Mouse (Mus musculus) heart, postnatal 36 days (tissue): ENCODE measurements around the gene Morn4. TPM values are rescaled to one million over a fixed set of nuclear protein-coding genes. Genes with fewer than 3 reads are reported as not detected.

Experiments
- DNase-seq, 2 experiments: peaks; one replicate each; pipeline ENCODE4 v3.0.0; 2021 to 2022
- intact Hi-C: fragments of 180-260 bp; cut with DNase I; formaldehyde crosslinking; loops from one replicate; pipeline ENCODE4 v1.15.1; 2025
- total RNA-seq, 2 experiments: library from RNA; stranded (reverse); gene quantifications; 2 replicates each; pipeline ENCODE4 v1.2.3; 2021

Morn4 gene
- total RNA-seq = 1 to 10 TPM; 2.5 to 2.9 TPM

DNA sequence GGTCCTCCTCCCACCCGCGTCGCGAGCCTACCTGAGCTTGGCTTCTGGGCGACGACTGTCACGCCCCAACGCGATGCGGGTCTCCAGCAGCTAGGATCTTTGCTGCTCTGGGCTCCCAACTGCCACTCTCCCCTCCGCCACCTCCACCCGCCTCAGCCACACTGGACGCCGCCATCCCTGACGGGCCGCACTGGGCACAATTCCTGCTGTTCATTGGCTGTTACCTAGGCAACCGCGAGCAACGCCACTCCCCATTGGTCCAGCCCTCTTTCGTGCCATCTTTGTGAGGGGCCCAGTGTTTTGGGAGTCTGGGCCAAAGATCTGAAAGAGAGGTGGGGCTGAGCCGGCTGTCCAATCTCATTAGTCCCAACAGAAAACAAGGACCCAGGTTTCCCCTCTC is at the start of gene Morn4:
Gene Morn4 (minus strand): TSS at position 192 of the 400 bp plus-strand sequence.
- intact Hi-C loops = loop anchor here (5.0 kb wide), 1 partner anchor 109 kb away; no protein-coding TSS in a partner anchor
- peak; percentile 54 for DNase-seq

DNA sequence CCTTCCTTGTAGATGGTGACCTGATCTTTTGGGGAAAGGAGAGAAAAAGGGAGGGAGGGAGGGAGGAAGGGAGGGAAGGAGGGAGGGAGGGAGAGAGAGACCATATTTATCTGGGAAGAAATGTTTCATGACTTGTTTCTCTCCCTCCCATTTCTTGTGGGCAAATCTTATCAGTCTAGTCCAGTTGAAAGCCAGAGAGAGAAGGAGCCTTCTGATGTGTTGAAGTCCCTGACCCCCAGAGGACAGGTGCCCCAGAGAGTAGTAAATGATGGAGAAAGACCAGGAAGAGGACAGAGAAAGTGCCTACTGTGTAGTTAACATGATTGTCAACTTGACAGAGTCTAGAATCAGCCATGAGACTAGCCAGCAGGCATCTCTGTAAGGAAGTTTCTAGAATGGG is 48.9 kb upstream of the Morn4 start:
- intact Hi-C loops = no loop called here
- DNase-seq = no peak

DNA sequence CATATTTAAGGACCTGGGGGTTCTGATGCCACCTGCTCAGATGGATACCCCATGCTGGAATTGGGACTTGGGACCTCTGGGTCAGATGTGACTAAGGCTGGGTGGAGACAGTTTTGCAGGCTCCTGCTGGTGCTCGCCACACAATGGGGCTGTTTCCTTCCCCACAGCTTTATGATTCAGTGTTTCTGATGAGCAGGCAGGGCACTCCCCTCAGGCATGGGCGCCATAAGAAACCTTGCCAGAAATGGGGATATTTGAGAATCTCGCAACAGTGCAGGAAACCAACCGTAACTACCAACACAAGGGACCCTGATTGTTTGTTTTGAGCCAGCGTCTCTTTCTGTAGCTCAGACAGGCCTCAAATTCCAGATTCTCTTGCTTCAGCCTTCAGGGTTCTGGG is 44.9 kb upstream of the Morn4 start:
- intact Hi-C loops = loop anchor here (5.0 kb wide), 1 partner anchor 36 kb away; no protein-coding TSS in a partner anchor
- peak in 1 of 2 experiments; percentile 22 for DNase-seq

DNA sequence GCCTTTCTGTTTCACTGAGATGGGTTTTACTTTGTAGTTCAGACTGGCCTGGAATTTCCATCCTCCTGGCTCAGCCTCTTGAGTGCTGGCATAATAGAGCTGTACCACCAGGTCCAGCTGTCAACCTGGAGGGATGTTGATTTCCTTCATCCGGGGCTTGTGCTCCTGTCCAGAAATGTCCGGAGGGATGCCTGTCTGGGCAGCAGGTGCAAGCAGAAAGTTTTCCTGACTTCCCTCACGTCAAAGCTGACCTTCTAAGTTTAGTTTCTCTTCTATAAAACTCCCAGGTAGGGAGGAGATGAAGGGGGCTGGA is 44.1 kb upstream of the Morn4 start:
- DNase-seq = no peak
- intact Hi-C loops = loop anchor here (5.0 kb wide), 1 partner anchor 37 kb away; no protein-coding TSS in a partner anchor

DNA sequence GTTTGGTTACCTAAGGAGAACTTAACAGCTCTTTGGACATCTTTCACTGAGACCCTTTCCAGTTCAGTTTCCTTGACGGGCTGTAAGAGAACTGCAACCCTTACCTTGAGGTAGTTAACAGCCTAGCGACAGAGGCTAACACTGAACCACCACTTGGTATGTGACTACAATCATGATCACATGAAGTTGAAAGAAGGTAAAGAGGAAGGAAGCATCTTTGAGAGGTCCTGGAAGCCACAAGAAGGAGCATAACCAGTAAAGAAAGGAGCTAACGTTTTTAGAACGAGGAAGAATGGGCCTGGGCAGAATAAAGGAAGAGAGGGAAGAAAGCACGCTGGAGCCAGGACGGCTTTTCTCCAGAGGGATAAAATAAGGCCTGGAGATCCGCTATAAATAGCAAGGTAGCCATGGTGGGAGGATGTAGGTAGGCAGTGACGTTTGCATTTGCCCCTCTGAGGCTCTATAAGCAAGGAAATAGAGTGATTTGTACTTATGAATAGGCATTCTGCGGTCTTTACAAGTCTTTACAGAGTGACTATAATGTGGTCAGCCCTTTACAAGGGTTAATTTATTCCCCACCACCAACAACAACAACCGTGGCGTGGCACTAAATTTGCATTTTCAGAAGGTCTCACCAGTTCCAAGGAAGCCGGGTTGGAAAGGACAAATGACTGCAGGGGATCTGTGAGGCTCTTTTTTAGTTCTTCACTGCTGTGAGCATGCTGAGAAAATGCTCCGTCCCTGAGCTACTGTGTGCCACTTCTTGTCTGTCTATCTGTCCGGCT is 43.5 kb upstream of the Morn4 start:
- intact Hi-C loops = loop anchor here (2.0 to 5.0 kb wide), 3 partner anchors 13 to 39 kb away; partner anchors contain the start of gene Pi4k2a
- no peak for DNase-seq

DNA sequence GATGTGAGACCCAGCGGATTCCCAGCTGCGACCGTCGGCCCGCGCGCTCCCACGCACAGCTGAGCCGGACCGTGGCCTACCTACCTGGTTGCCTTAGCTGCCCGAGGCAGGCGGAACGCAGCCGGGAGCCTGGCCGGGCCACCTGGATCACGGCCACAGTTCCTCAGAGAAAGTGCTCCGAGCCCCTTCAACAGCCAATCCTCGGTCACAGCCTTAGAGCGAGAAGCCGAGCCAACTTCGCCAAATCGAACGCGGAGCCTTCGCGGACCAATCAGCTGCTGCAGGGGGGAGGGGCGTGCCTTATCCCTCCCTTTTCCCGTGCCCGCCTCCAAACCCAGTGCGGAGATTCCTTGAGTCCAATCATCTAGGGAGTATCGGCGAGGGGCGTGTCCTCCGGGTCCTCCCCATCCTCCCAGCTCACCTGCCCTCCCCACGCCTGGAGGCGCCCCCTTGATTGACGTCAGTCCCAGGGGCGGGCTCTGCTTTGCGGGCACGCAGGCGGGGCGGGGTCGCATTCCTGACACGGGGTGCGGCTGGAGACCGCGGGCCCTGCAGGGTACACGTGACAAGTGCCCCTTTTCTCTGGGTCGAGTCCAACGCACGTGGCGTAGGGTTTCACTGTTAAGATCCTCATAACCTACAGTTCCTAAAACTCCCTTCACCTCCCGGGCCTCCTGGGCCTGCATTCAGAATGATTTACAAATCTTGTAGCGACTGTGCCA is 42.8 kb upstream of the Morn4 start, which contains the start of gene Avpi1:
Gene Avpi1 (minus strand): TSS at position 273 of the 722 bp plus-strand sequence.
- intact Hi-C loops = loop anchor here (2.0 kb wide), 2 partner anchors 14 to 38 kb away; partner anchors contain the start of gene Pi4k2a
- peak; percentile 94 to 97 for DNase-seq

DNA sequence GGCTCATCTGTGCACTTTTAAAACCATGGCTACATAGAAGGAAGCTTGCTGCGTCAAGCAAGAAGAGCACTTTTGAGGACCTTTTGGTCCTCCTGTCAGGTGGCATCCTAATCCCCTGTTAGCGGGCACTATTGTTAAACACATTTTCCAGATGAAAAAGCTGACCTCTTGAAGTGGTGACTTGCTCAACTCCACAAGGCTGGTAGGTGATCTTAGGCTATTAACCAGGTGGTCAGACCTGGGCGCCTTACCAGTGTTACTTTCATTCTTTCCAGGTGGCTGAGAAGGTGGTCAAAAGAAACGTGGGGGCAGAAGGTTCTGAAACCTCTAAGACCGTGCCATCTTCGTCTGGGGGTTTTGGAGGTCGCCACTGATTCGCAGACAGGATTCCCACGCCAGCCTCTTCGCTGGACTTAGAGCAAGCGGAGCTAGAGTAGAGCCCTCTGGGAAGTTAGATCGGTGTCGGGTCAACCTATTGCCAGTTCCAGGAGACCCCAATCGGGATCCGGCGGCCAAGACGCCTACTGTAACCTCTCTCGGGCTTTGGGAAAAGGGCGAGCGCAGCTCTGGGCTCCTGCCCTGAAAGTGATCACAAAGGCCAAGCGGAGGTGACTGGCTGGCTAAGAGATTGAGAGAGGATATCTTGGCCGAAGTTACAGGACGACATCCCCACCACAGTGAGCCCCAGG is 42.0 kb upstream of the Morn4 start:
- intact Hi-C loops = loop anchor here (2.0 kb wide), 2 partner anchors 15 to 37 kb away; partner anchors contain the start of gene Pi4k2a
- no peak for DNase-seq

DNA sequence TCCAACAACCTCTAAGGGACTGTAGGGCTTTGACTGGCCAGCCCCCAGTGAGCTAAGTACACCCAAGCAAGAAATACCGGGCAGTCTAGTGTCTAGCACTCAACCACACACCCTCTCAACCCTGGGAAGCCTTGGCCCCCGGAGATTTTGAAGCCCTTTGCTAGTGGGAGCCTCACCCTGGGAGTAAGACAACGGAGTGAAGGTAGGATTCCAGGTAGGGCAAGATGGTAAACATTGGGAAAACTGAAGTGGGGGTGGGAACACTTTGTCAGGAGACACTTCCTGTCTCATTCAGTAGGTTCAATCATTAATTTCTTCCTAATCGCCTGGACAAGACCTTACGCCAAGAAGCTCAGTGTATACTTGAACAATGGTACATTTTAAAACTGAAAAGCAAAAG is 40.9 kb upstream of the Morn4 start:
- no peak for DNase-seq
- intact Hi-C loops = no loop called here

DNA sequence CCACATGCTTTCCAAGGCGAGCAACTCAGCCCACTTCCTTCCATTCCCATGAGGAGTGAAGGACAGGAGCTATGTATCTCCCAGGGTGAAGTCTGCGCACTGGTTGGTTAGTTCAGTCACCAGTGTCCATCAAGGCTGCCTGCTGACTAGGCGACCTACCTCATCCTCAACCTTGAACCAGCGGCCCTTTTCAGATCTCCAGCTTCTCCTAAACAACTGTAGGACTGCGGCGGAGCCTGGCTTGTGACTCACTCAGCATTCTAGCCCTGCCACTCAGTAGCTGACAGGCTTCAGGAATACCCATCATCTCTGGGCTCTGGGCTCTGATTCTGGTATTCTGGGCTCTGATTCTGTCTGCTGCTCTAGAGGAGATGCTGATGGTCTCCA is 40.1 kb upstream of the Morn4 start:
- intact Hi-C loops = no loop called here
- no peak for DNase-seq

DNA sequence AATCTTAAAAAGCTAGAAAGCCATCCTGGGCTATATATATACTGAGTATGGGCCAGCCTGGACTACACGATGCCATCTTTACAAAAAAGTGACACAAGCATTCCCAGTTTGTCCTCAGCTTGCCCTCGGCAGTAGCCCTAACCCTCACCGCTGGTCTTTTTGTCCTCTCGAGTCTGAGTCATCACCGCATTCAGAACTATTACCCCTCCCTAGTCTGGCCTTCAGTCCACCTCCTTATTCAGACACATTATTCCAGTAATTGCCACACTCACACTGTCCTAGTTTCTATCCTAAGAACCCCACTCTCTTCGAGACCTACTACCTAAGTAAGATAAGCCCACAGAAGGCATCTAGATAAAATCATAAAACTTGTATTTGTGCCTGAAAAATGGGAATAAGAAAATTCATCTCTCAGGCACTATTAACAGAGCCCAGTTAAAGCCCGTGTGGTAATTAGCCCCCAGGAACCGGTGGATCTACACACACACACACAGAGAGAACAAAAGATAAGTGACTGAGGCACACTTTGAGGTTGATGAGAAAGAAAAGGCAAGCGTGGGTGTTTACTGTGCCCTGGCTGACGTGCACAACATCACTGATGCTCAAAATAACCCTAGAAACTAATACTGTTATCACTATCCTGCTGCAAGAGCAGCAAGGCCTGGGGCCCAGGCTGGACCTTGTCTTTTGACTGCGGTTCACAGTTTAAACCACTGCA is 39.5 kb upstream of the Morn4 start:
- DNase-seq = no peak
- intact Hi-C loops = no loop called here

DNA sequence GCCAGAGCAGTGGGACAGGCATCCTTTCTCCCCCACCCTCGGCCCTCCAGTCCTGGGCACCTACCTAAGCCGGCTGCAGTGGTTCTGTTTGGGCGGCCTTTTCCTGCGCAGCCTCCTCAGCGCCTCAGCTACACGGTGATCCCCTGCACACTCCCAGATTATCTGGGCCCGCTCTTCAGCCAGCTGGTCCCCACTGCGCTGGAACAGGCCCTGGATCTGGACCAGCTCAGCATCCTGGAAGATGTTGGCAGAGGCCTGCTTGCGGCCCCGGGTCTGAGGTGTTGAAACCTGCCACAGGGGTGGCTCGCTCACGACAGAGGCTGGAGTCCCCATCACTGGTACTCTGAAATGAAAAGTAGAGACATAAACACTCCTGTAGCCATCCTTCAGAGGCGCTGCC is 38.5 kb upstream of the Morn4 start:
- no peak for DNase-seq
- intact Hi-C loops = no loop called here

DNA sequence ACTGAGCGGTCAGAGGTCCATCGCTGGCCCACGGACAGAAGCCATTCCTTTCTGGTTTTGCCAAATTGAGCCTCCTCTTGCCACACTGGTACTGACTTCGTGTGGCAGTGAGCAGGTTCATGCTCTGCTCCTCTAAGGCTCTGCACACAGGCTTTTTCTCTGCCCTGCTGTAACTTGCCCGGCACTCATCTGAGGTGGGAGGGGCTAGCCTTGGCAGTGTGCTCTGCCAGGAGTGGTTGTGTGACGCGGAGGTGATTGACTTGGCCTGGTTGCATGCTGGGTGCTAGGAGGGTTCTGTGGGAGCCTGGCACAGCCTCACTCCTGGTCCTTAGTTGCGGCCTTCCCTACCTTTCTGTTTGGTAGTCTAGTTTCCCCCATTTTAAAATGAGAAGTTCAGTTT is 34.3 kb upstream of the Morn4 start:
- intact Hi-C loops = no loop called here
- DNase-seq = no peak

DNA sequence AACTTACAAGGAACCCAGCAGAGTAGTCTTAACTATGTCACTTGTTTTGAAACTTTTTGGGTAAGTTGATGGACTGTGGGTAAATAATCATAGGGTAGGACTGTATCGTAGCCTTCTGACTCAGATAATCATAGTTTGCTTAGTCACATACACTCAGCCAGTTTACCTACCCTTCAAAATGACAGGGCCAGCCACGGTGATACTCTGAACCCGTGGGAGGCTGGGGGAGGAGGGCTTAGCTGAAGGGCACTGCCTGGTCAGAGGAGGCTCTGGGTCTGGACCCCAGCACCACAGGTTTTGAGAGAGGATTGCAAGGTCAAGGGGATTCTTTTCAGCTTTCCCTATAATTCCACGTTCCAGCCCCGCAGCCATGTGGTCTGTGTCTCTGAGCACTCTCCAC is 32.4 kb upstream of the Morn4 start:
- intact Hi-C loops = no loop called here
- no peak for DNase-seq

DNA sequence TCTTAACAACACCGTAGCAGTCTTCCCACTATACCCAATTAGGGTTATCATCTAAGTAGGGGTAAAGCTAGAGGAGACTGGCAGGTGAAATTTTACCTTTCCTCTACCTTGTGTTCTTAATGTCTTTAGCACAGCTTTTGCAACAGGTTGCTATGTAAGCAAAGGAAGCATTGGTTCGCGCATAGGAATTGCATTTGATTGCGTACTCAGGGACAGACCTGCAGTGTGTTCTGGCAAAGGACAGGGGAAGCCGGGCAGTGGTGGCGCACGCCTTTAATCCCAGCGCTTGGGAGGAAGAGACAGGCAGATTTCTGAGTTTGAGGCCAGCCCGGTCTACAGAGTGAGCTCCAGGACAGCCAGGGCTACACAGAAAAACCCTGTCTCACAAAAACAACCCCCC is 32.0 kb upstream of the Morn4 start:
- intact Hi-C loops = no loop called here
- no peak for DNase-seq

DNA sequence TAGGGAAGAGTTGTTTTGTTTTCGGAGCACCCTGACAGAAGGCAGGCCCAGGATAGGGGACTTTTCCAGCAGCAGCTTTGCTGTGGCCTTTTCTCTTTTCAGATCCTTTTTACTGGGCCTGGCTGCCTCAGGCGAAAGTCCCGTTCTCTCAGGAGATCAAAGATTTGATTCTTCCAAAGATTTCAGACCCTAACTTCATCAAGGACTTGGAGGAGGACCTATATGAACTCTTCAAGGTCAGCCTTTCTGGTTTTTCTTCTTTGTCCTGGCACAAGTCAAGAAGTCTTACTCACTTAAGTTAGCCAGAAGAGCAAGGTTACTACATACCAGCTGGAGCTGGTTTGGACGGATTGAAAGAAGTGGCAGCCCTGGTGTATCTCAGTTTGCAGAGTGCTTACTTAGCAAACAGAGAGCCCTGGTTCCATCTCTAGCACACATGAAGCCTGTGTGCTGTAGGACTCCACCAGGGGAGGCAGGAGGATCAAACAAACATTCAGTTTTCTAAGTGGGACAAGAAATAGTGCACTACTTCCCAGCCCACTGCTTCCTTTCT is 29.7 kb upstream of the Morn4 start:
- intact Hi-C loops = no loop called here
- no peak for DNase-seq

DNA sequence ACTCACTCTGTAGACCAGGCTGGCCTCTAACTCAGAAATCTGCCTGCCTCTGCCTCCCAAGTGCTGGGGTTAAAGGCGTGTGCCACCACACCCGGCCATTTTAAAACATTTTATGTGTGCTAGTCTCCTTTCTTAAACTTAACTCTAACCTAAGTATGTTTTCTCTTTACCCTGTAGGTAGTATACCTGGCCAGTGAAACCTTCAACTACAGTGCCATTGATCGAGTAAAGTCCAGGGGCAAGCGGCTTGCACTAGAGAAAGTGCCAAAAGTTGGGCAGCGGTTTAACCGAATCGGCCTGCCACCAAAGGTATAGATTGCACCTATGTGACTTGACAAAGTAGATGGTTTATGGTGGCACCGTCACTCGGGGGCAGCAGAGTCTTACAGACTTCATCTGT is 18.5 kb upstream of the Morn4 start:
- DNase-seq = no peak
- intact Hi-C loops = no loop called here

DNA sequence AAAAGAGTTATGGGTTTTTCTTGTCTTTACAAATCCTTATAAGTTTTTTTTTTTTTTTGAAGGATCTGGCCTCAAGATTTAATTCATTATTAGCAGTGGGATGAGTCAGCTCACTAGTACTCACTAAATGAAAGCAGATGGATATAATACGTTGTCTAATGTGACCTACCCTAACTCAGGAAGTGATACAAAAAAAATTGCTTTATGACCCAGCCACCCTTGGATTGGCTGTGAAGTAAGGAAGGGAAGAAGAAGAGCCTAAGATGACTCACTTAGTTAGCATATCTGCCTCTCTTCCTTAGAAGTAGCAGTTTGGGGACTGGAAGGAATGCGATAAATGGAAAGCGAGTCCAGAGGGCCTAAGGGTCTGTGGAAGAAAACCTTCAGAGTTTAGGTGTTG is 13.2 kb upstream of the Morn4 start:
- DNase-seq = no peak
- intact Hi-C loops = no loop called here

DNA sequence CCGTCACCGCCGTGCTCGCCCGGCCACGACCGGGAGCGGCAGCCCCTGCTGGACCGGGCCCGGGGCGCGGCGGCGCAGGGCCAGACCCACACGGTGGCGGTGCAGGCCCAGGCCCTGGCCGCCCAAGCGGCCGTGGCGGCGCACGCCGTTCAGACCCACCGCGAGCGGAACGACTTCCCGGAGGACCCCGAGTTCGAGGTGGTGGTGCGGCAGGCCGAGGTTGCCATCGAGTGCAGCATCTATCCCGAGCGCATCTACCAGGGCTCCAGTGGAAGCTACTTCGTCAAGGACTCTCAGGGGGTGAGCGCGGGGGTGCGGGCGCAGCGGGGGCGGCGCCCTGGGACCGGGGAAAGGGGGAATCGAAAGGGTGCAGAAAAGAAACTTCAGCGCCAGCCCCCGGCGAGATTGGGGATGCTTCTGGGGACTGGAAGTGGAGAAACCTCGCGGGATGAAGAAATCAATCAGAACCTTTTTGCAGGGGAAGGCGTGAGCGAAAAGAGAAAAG is 4.5 kb upstream of the Morn4 start:
- intact Hi-C loops = loop anchor here (2.0 to 5.0 kb wide), 3 partner anchors 38 to 77 kb away; partner anchors contain the start of gene Avpi1

DNA sequence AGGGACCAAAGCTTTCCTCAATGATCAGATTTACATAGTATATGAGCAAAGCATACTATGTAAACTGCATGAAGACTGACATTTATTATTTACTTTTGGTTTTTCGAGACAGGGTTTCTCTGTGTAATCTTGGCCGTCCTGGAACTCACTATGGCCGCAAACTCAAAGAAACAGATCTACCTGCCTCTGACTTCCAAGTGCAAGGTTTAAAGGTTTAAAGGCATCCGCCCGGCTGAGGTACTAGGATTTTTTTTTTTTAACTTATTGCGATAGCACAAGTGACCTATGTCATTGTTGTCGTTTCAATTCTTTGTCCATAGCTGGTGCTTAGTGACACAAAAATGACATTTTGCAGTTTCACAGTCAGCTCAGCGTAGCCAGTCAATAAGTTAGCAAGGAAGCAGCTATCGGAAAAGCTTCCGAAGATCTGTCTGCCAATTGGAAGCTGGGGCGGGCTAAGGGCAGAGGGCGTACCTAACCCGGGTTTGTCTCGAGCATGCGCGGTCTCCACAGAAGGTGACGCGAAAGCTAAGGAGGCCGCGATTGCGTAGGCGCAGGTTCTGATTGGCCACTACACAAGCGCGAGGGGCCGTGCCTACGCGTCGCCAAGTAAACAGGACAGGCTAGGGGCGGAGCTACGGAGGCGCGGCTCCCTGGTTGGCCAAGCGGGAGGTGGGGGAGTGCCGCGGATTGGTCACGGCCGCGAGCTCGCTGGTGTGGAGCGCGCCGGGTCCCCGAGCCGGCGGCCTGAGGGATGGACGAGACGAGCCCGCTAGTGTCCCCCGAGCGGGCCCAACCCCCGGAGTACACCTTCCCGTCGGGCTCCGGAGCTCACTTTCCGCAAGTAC is 3.8 kb upstream of the Morn4 start, which contains the start of gene Pi4k2a:
Gene Pi4k2a (plus strand): TSS at position 723 of the 848 bp plus-strand sequence.
- DNase-seq = peak; percentile 96 to 97
- intact Hi-C loops = loop anchor here (2.0 to 5.0 kb wide), 4 partner anchors 39 to 113 kb away; partner anchors contain the start of gene Avpi1

More for the DNA sequence above, 4.5 kb upstream of the Morn4 start:
- no peak for DNase-seq
